Mouse (Mus musculus): ENCODE measurements around the gene Rnase1. TPM values are rescaled to one million over a fixed set of nuclear protein-coding genes. Genes with fewer than 3 reads are reported as not detected.
"Not testable (repeated sequence)": the region's sequence is repeated elsewhere in the genome, so short reads cannot be mapped to it uniquely, and the experiment has no call there.

Gene Rnase1
- polyA plus RNA-seq, 1 experiment from 2014 or later = not detected

DNA sequence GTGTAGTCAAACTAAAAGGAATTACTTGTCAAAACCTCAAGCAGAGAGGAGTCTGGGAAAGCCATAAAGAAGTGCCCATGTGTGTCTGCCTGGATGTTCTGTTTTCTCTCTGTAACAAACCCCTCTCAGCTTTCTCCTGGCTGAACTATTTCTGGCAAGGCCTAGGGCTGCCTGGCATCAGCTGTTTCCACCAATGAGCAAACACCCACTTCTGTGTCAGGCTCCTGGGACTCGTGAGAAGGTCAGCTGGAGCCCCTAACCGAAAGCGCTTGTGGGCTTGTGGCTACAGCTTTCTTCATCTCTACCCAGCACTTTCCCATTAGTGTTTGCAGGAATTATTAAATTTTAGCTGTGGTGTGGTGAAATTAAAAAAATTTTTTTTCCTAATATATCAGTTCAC is 34.6 kb downstream of the Rnase1 start:
- no peaks in the 10 kb centered on the region for H3K36me3 ChIP-seq
- no peak overlapping the region for H3K4me2 ChIP-seq
- H3K9me3 ChIP-seq = no peaks in the 10 kb centered on the region
- H3K4me3 ChIP-seq (replicated peaks) = no peak overlapping the region
- H3K9ac ChIP-seq (replicated peaks) = no peak overlapping the region
- WGBS = 60% methylated on average over 3 of the region's 3 CpGs
- H3K27ac ChIP-seq = no peak overlapping the region
- H3K27me3 ChIP-seq = no peaks in the 10 kb centered on the region
- no peaks in the 10 kb centered on the region for H3K4me1 ChIP-seq (replicated peaks)
- ATAC-seq (ENCODE audit: insufficient number of reproducible peaks, insufficient read depth, low FRiP score, low TSS enrichment, low read depth) = no peak

- Histone ChIP-seq H3K36me3 (no peaks in the 10 kb centered on the region), H3K27me3 (no peaks in the 10 kb centered on the region), H3K4me3 (replicated peaks) (no peak overlapping the region), H3K4me2 (no peak overlapping the region), H3K9ac (replicated peaks) (no peak overlapping the region), H3K4me1 (replicated peaks) (no peaks in the 10 kb centered on the region), H3K9me3 (no peaks in the 10 kb centered on the region), H3K27ac (no peak overlapping the region)
- ATAC-seq (ENCODE audit: insufficient number of reproducible peaks, insufficient read depth, low FRiP score, low TSS enrichment, low read depth) = no peak
These were observed 40.1 kb downstream of the Rnase1 start for GRCm38 (mm10) chr14:51106449-51106967.

DNA sequence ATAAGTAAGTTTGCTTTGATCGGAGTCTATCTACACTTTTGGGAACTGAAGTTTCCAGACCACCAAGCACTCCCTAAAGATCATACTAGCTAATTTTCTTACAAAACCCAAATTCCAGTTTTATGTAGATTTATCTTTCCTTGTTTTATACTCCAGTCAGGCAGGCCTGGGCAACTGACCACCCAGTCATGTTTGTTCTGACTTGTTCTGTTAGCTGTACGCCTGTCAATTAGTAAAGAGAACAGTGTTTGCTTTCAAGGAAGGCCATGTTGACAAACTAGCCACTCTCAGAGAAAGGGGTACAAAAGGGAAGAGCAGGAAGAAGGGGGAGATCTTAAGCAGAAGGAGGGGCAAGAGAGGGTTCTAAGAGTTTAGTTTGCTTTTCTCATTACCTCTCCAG is 42.2 kb downstream of the Rnase1 start:
- no peaks in the 10 kb centered on the region for H3K36me3 ChIP-seq
- ATAC-seq (ENCODE audit: insufficient number of reproducible peaks, insufficient read depth, low FRiP score, low TSS enrichment, low read depth) = no peak
- H3K27me3 ChIP-seq = no peaks in the 10 kb centered on the region

GRCm38 (mm10) chr14:51103217-51103616 is 43.4 kb downstream of the Rnase1 start:
- no peak overlapping the region for H3K9ac ChIP-seq (replicated peaks)
- no peak overlapping the region for H3K27ac ChIP-seq
- H3K36me3 ChIP-seq = no peaks in the 10 kb centered on the region
- H3K4me1 ChIP-seq (replicated peaks) = no peaks in the 10 kb centered on the region
- no peaks in the 10 kb centered on the region for H3K9me3 ChIP-seq
- H3K27me3 ChIP-seq = no peaks in the 10 kb centered on the region
- no peak overlapping the region for H3K4me2 ChIP-seq
- 53% methylated on average over 3 of the region's 3 CpGs for WGBS
- no peak overlapping the region for H3K4me3 ChIP-seq (replicated peaks)
- no peak for ATAC-seq (ENCODE audit: insufficient number of reproducible peaks, insufficient read depth, low FRiP score, low TSS enrichment, low read depth)

More for the DNA sequence above, 42.2 kb downstream of the Rnase1 start:
- H3K27ac ChIP-seq = no peak overlapping the region
- no peaks in the 10 kb centered on the region for H3K9me3 ChIP-seq
- 80% methylated on average over 2 of the region's 2 CpGs for WGBS
- no peak overlapping the region for H3K4me3 ChIP-seq (replicated peaks)
- H3K9ac ChIP-seq (replicated peaks) = no peak overlapping the region
- H3K4me1 ChIP-seq (replicated peaks) = no peaks in the 10 kb centered on the region
- H3K4me2 ChIP-seq = no peak overlapping the region

DNA sequence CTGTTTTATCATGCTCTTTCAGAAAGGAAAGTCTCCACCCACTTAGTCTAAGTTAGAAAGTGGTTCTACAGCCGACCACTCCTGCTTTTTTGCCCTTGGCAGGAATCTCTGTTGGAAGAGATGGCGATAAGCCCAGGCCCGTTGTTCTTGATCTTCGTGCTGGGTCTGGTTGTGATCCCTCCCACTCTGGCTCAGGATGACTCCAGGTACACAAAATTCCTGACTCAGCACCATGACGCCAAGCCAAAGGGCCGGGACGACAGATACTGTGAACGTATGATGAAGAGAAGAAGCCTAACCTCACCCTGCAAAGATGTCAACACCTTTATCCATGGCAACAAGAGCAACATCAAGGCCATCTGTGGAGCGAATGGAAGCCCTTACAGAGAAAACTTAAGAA is 45.3 kb downstream of the Rnase1 start:
- H3K9ac ChIP-seq (replicated peaks) = no peak overlapping the region
- H3K4me1 ChIP-seq (replicated peaks) = no peaks in the 10 kb centered on the region
- H3K4me3 ChIP-seq (replicated peaks) = no peak overlapping the region
- H3K4me2 ChIP-seq = no peak overlapping the region
- H3K36me3 ChIP-seq = no peaks in the 10 kb centered on the region
- no peak overlapping the region for H3K27ac ChIP-seq
- H3K9me3 ChIP-seq = no peaks in the 10 kb centered on the region
- no peaks in the 10 kb centered on the region for H3K27me3 ChIP-seq
- no peak for ATAC-seq (ENCODE audit: insufficient number of reproducible peaks, insufficient read depth, low FRiP score, low TSS enrichment, low read depth)
- WGBS = 77% methylated on average over 9 of the region's 9 CpGs

GRCm38 (mm10) chr14:51098921-51099320 is 47.7 kb downstream of the Rnase1 start:
- no peaks in the 10 kb centered on the region for H3K36me3 ChIP-seq
- WGBS = 95% methylated on average over 11 of the region's 11 CpGs
- no peaks in the 10 kb centered on the region for H3K9me3 ChIP-seq
- H3K9ac ChIP-seq (replicated peaks) = no peak overlapping the region
- H3K4me2 ChIP-seq = no peak overlapping the region
- no peaks in the 10 kb centered on the region for H3K27me3 ChIP-seq
- H3K4me1 ChIP-seq (replicated peaks) = no peaks in the 10 kb centered on the region
- no peak overlapping the region for H3K4me3 ChIP-seq (replicated peaks)
- no peak overlapping the region for H3K27ac ChIP-seq
- ATAC-seq (ENCODE audit: insufficient number of reproducible peaks, insufficient read depth, low FRiP score, low TSS enrichment, low read depth) = no peak

DNA sequence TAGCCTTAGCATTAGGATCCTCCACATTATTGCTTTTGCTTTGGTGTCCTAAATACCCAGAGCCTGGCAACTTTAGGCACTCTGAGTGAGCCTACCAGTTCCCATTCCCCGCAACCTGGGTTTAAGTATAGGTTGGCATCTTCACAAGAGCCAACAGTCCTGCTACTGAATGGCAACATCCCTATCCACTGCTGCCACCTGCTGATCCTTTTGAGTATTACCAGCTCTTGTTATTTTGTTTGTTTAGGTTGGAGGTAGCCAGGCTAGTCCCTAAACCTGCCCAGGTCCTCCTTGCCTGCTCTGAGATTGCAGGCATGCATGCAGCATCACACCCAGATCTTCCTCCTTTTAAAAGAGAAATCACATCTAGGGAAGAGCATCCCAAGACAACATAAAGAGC is 48.3 kb downstream of the Rnase1 start:
- H3K9me3 ChIP-seq; H3K36me3 ChIP-seq; H3K27me3 ChIP-seq; H3K4me2 ChIP-seq; H3K9ac ChIP-seq (replicated peaks); H3K4me1 ChIP-seq (replicated peaks); H3K4me3 ChIP-seq (replicated peaks); H3K27ac ChIP-seq: not testable (repeated sequence)
- WGBS = 26% methylated on average over 1 of the region's 1 CpGs
- ATAC-seq (ENCODE audit: insufficient number of reproducible peaks, insufficient read depth, low FRiP score, low TSS enrichment, low read depth) = 0 out of 2 replicates have a peak, but pooled peaks have one; percentile 24

DNA sequence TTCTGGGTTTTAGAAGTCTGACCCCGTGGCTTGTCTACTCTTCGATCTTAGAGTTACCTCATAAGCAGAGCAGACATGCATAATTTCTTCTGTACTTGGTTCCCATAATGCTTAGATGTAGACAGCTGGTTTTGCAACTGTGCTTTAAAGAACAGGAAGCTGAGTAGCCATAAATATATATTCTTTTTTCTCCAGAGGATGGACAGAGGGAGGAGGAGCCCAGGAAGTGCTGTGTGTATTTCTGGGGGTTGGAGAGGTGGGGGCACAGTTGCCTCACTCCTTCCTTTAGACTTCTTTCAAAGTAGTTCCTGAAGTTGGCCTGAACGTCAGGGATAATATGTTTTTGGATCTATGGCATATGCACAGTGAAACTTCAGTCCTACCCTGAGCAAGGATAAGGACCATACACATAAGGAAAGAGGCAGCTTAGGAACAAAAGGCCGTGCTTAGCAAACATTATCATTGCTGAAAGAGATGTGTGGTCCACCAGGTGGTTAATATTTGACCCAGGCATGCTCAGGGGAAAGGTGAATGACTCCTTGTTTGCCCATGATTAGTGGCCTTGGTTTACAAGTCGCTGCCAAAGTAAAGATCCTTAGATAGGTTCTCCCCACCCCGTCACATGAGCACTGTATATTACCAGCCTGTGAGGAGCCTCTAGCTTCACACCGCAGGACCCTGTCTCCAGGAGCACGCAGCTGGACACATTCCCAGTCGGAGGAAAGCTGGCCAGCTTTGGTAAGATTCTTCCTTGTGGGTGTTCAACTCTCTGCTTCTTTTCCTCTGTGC is 50.7 kb downstream of the Rnase1 start:
- H3K4me3 ChIP-seq (replicated peaks) = no peak overlapping the region
- WGBS = 69% methylated on average over 9 of the region's 9 CpGs
- H3K27ac ChIP-seq = no peak overlapping the region
- no peak for ATAC-seq (ENCODE audit: insufficient number of reproducible peaks, insufficient read depth, low FRiP score, low TSS enrichment, low read depth)
- H3K4me1 ChIP-seq (replicated peaks) = no peaks in the 10 kb centered on the region
- H3K27me3 ChIP-seq = no peaks in the 10 kb centered on the region
- no peaks in the 10 kb centered on the region for H3K36me3 ChIP-seq
- H3K9me3 ChIP-seq = no peaks in the 10 kb centered on the region
- no peak overlapping the region for H3K9ac ChIP-seq (replicated peaks)
- no peak overlapping the region for H3K4me2 ChIP-seq

Other genes with a start within 250 kb of the Rnase1 start
- 0.11 TPM in 1 of 2 replicates, not detected in the other for gene Klhl33, start 249.3 kb downstream of the Rnase1 start, polyA plus RNA-seq (2016; fragmentation: Nextera tagmentation; extraction: Ambion mirVana)
- gene Osgep, start 221.9 kb downstream of the Rnase1 start, polyA plus RNA-seq (2016; fragmentation: Nextera tagmentation; extraction: Ambion mirVana) = 168 and 171 TPM in 2 replicates
- 350 and 374 TPM in 2 replicates for gene Apex1, start 221.8 kb downstream of the Rnase1 start, polyA plus RNA-seq (2016; fragmentation: Nextera tagmentation; extraction: Ambion mirVana)
- gene Pip4p1, start 215.9 kb downstream of the Rnase1 start, polyA plus RNA-seq (2016; fragmentation: Nextera tagmentation; extraction: Ambion mirVana) = 58.7 and 59.1 TPM in 2 replicates
- 61.5 and 67.2 TPM in 2 replicates for gene Pnp, start 215.7 kb downstream of the Rnase1 start, polyA plus RNA-seq (2016; fragmentation: Nextera tagmentation; extraction: Ambion mirVana)
- gene Gm49342, start 202.3 kb downstream of the Rnase1 start, polyA plus RNA-seq (2016; fragmentation: Nextera tagmentation; extraction: Ambion mirVana) = not detected in 2 replicates
- gene Pnp2, start 190.8 kb downstream of the Rnase1 start, polyA plus RNA-seq (2016; fragmentation: Nextera tagmentation; extraction: Ambion mirVana) = 0.74 and 0.78 TPM in 2 replicates
- gene Rnase10, start 139.0 kb downstream of the Rnase1 start, polyA plus RNA-seq (2016; fragmentation: Nextera tagmentation; extraction: Ambion mirVana) = not detected in 2 replicates
- not detected in 2 replicates for gene Rnase9, start 104.9 kb downstream of the Rnase1 start, polyA plus RNA-seq (2016; fragmentation: Nextera tagmentation; extraction: Ambion mirVana)
- not detected in 2 replicates for gene Rnase11, start 96.6 kb downstream of the Rnase1 start, polyA plus RNA-seq (2016; fragmentation: Nextera tagmentation; extraction: Ambion mirVana)
- 0.44 TPM in 1 of 2 replicates, not detected in the other for gene Rnase12, start 89.1 kb downstream of the Rnase1 start, polyA plus RNA-seq (2016; fragmentation: Nextera tagmentation; extraction: Ambion mirVana)
- gene Olfr750, start 72.3 kb downstream of the Rnase1 start, polyA plus RNA-seq (2016; fragmentation: Nextera tagmentation; extraction: Ambion mirVana) = not detected in 2 replicates
- 14.1 and 15.8 TPM in 2 replicates for gene Rnase4, start 55.7 kb downstream of the Rnase1 start, polyA plus RNA-seq (2016; fragmentation: Nextera tagmentation; extraction: Ambion mirVana)
- 3.1 and 3.7 TPM in 2 replicates for gene Ang, start 55.6 kb downstream of the Rnase1 start, polyA plus RNA-seq (2016; fragmentation: Nextera tagmentation; extraction: Ambion mirVana)
- gene Eddm3b, start 32.4 kb downstream of the Rnase1 start, polyA plus RNA-seq (2016; fragmentation: Nextera tagmentation; extraction: Ambion mirVana) = not detected in 2 replicates
- gene Rnase6, start 22.9 kb downstream of the Rnase1 start, polyA plus RNA-seq (2016; fragmentation: Nextera tagmentation; extraction: Ambion mirVana) = 0.33 and 0.51 TPM in 2 replicates
- gene Rnase2b, start 15.5 kb upstream of the Rnase1 start, polyA plus RNA-seq (2016; fragmentation: Nextera tagmentation; extraction: Ambion mirVana) = not detected in 2 replicates
- not detected in 2 replicates for gene Ang2, start 52.4 kb upstream of the Rnase1 start, polyA plus RNA-seq (2016; fragmentation: Nextera tagmentation; extraction: Ambion mirVana)
- not detected in 2 replicates for gene Ear14, start 56.6 kb upstream of the Rnase1 start, polyA plus RNA-seq (2016; fragmentation: Nextera tagmentation; extraction: Ambion mirVana)
- gene Rnase2a, start 109.3 kb upstream of the Rnase1 start, polyA plus RNA-seq (2016; fragmentation: Nextera tagmentation; extraction: Ambion mirVana) = not detected in 2 replicates
- gene Gm7247, start 215.0 kb upstream of the Rnase1 start, polyA plus RNA-seq (2016; fragmentation: Nextera tagmentation; extraction: Ambion mirVana) = not detected in 2 replicates